Mouse (Mus musculus) right cerebral cortex, postnatal 4 days (tissue): ENCODE results near the gene Nostrin.

Experiments
- DNase-seq: peaks from one replicate; pipeline ENCODE4 v3.0.0-alpha.2; 2022

Nostrin gene

GRCm38 (mm10) chr2:69129425-69130210 lies 6.0 kb upstream of the Nostrin start:
- DNase-seq, result no peak

GRCm38 (mm10) chr2:69132046-69132445 lies 3.6 kb upstream of the Nostrin start:
- no peak for DNase-seq

GRCm38 (mm10) chr2:69132488-69133040 lies 3.0 kb upstream of the Nostrin start:
- DNase-seq, result no peak

- DNase-seq, result no peak
Observed at GRCm38 (mm10) chr2:69134186-69134585, 1.4 kb upstream of the Nostrin start.

GRCm38 (mm10) chr2:69134937-69135336 lies 663 bp upstream of the Nostrin start:
- no peak for DNase-seq

- no peak for DNase-seq
Observed at GRCm38 (mm10) chr2:69137406-69138084, 1.9 kb downstream of the Nostrin start.

GRCm38 (mm10) chr2:69138759-69139158 lies 3.2 kb downstream of the Nostrin start:
- DNase-seq, result no peak

GRCm38 (mm10) chr2:69140215-69140614 lies 4.6 kb downstream of the Nostrin start:
- DNase-seq, result no peak

GRCm38 (mm10) chr2:69140816-69141215 lies 5.2 kb downstream of the Nostrin start:
- DNase-seq, result no peak

- DNase-seq, result no peak
Observed at GRCm38 (mm10) chr2:69148691-69149090, 13.1 kb downstream of the Nostrin start.

- no peak for DNase-seq
Observed at GRCm38 (mm10) chr2:69149154-69149553, 13.6 kb downstream of the Nostrin start.

- no peak for DNase-seq
Observed at GRCm38 (mm10) chr2:69150841-69151240, 15.2 kb downstream of the Nostrin start.

- no peak for DNase-seq
Observed at GRCm38 (mm10) chr2:69155861-69156260, 20.3 kb downstream of the Nostrin start.

- no peak for DNase-seq
Observed at GRCm38 (mm10) chr2:69156283-69156682, 20.7 kb downstream of the Nostrin start.

- no peak for DNase-seq
Observed at GRCm38 (mm10) chr2:69158907-69159306, 23.3 kb downstream of the Nostrin start.

- DNase-seq, result no peak
Observed at GRCm38 (mm10) chr2:69170395-69171077, 34.9 kb downstream of the Nostrin start.

- no peak for DNase-seq
Observed at GRCm38 (mm10) chr2:69175296-69175695, 39.7 kb downstream of the Nostrin start.

- no peak for DNase-seq
Observed at GRCm38 (mm10) chr2:69179721-69180120, 44.1 kb downstream of the Nostrin start.

- DNase-seq, result no peak
Observed at GRCm38 (mm10) chr2:69187990-69188389, 52.4 kb downstream of the Nostrin start.

- DNase-seq, result no peak
Observed at GRCm38 (mm10) chr2:69188732-69189131, 53.1 kb downstream of the Nostrin start.

GRCm38 (mm10) chr2:69189222-69189621 lies 53.6 kb downstream of the Nostrin start:
- no peak for DNase-seq

GRCm38 (mm10) chr2:69191059-69191458 lies 55.5 kb downstream of the Nostrin start:
- DNase-seq, result no peak

- no peak for DNase-seq
Observed at GRCm38 (mm10) chr2:69193555-69193954, 58.0 kb downstream of the Nostrin start.
